Mouse (Mus musculus): ENCODE data around the gene Mdm2.

Gene Mdm2

DNA sequence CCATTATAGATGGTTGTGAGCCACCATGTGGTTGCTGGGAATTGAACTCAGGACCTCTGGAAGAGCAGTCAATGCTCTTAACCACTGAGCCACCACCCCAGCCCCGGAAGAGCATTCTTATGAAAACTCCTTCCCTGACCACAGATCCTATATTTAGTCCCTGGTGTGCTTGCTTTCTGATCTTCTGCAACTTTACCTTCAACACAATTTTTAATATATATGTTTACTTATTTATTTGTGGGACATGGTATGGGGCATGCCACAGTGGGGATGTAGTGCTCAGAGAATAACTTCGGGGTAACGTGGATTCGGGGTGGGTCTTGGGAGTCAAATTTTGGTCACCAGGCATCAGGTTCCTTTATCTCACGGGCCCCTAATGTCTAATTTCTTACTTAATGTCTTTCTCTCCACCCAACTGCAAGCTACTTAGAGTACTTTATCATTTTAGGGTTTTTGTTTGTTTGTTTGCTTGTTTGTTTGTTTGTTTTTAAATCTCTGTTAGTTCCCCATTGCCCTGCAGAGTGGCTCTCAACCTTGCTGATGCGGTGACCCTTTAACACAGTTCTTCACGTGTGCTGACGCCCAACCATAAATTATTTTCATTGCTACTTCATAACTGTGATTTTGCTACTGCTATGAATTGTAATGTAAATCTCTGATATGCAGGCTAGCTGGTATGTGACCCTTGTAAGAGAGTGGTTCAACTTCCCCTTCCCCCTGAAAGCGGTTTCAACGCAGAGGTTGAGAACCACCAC, 41.8 kb downstream of the Mdm2 start:
- no peak for DNase-seq (ENCODE audit: low spot score)

GRCm38 (mm10) chr10:117667663-117668507, 42.7 kb downstream of the Mdm2 start:
- DNase-seq (ENCODE audit: low spot score), result no peak

GRCm38 (mm10) chr10:117666947-117667630, 43.5 kb downstream of the Mdm2 start:
- DNase-seq (ENCODE audit: low spot score), result no peak

DNA sequence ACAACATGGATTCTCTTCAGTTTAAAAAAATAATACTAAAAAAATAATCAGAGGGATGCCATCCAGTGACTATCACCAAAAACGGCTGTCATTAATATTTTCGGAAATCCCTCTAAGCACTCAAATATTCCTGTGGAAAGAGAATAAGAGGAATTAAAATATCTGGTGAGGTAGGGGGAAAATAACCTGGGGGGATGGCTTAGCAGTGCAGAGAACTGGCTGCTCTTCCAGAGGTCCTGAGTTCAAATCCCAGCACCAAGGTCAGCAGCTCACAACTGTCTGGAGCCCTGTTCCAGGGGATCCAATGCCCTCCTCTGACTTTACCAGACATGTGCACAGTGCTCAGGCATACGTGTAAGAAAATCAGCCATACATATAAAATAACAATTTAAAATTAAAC, 44.2 kb downstream of the Mdm2 start:
- DNase-seq (ENCODE audit: low spot score), result no peak

DNA sequence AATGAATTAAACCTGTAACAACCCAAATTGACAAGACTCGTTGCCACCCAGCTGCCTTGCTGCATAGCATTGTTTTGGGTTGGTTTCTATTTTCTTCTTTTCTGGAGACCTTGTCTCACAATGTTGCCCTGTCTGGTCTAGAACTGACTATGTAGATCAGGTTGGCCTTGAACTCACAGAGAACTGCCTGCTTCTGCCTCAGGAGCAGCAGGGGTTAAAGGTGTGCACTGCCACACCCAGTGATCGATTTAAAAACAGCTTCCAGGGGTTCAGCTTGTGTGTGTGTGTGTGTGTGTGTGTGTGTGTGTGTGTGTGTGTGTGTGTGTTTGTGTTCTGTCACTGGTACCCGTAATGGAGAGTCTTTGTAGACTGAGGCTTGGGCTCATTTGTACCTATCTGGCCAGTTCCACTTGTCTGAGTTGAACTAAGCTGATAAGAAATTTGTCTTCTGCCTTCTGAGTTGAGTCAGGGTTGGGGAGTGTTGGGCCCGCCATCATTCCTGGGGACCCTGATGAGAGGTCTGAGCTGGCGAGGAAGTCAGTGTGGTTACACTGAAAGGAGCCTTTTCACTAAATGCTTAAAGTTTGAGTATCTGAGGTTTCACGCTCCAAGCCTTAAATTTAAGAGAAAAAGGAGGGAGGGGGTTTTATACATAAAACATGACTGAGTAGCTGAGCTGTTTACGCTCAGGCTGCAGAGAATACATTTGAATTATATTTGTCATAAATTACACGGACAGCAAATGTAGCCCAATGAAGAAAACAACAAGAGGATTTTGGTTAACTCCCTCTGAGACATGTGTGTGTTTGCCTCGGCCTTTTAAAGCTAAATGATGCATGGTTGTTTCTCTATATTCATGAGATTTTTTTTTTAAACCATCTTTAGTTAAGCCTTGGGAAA, 44.9 kb downstream of the Mdm2 start:
- DNase-seq (ENCODE audit: low spot score), result no peak

- DNase-seq (ENCODE audit: low spot score), result no peak
Observed at GRCm38 (mm10) chr10:117664926-117665209, 45.7 kb downstream of the Mdm2 start.

DNA sequence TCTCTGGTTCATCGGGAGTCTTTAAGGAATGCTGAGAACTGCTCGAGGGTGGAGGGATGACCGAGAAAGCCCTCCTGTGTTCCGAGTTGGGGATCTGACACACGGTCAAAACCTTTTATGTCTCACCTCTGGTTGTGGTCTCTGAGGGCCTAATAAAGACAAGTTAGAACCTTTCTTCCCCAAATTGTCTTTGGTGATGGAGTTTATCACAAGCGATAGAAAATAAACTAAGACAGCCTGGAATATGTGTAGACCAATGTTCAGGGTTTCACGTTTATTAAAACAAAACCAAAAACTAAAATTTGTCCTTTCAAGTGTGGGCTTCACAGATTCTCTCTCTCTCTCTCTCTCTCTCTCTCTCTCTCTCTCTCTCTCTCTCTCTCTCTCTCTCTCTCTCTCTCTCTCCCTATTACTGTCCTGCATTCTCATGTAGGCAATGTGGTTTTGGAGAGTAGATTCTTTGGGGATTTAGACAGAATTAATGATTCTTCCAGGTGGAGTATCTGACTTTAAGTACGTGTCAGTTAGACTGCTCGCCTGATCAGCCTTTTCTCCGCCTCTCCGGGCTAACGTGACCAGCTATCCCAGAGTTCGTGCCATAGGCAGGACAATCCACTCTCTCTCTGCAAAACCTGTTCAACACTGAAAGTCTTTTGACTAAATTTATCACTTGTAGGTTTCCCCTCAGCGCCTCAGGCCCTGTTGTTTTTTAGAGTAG, 46.2 kb downstream of the Mdm2 start:
- no peak for DNase-seq (ENCODE audit: low spot score)

GRCm38 (mm10) chr10:117663865-117664200, 46.7 kb downstream of the Mdm2 start:
- DNase-seq (ENCODE audit: low spot score), result no peak

- DNase-seq (ENCODE audit: low spot score), result no peak
Observed at GRCm38 (mm10) chr10:117663056-117663864, 47.3 kb downstream of the Mdm2 start.

DNA sequence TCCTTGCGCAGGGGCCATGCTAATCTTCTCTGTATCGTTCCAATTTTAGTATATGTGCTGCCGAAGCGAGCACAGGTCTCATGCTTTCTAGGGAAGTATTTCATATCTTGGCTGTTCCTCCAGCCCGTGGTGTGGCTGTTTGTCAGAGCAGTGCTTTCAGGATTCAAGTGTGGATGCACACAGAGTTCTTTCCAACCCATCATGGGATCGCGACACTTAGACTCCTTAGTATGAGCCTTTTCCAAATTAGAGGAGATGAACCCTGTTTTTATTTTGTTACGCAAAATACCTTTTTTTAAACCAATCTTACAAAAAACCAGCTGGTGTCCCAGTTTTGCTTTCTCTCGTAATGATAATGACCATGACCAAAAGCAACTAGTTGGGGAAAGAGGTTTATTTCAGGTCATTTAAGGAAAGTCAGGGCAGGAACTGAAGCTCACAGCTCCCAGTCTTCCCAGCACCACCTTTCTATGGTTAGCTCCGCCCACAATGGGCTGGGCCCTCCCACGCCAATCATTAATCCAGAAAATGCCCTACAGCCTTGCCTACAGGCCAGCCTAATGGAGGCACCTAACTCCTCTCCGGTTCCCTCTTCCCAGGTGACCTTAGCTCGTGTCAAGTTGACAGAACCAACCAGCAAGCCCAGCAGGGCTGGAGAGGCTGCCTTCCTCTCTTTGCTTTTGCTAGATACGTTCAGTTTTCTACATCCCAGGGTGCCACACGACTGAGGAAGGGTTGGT, 48.1 kb downstream of the Mdm2 start:
- DNase-seq (ENCODE audit: low spot score), result no peak

DNA sequence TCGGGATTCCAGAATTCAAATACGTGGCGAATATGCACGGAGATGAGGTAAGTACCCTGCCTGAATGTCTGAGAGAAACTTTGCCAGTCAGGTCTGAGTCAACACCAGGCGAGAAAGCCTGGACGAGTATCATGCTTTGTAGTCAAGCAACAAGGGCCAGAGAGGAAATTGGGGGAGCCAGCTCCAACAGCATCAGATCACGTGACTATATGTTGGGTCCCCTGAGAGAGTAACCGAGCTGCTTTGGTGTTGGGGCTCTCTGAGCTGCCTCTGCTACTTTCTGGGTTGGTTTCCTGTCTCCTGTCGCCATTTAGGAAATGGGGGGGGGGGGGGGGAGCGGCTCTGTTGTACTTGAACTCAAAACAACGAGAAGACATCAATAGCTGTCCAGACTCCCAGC, 50.7 kb downstream of the Mdm2 start:
- DNase-seq (ENCODE audit: low spot score), result no peak

DNA sequence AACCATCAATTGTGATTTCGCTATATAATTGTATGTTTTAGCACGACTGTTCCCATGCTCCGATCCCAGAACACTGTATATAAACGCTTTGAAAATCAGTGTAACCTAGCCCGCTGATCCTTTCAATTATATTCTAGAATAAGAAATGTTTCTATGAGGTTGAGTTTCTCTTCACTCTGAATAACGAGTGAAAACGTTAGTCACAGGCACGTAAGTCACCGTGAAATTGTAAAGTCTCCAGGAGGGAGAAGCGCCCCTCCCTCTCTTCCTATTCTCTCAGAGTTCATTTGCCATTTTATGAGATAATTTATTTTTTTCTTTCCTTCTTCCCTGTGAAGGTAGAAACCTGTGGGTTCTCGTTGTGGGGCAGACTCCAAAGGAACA, 51.1 kb downstream of the Mdm2 start:
- no peak for DNase-seq (ENCODE audit: low spot score)

- no peak for DNase-seq (ENCODE audit: low spot score)
Observed at GRCm38 (mm10) chr10:117658522-117659429, 51.8 kb downstream of the Mdm2 start.

DNA sequence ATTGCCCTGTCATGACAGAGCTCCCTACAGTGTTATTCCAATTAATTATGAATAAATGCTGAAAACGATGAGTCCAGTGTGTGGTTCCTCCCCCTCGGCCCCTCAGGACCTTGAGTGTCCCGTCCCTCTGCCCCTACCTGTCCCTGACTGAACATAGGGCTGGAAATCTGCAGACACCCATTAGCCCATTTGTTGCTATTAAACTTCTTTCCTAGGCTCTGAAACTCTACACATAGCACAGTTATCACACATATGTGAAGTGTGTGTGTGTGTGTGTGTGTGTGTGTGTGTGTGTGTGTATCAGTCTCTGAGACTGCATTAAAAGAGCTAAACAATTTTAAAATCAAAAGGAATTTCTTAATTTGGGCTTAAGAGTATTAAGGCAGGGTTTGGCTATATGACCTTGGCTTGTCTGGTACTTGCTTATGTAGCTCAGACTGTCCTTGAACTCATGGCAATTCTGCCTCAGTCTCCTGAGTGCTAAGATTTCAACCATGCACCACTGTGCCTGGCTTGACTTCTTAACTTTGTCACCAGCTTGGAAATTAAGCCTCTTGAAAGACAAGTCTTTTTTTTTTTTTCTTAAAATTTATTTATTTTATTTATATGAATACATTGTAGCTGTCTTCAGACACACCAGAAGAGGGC, 52.8 kb downstream of the Mdm2 start:
- DNase-seq (ENCODE audit: low spot score), result no peak

DNA sequence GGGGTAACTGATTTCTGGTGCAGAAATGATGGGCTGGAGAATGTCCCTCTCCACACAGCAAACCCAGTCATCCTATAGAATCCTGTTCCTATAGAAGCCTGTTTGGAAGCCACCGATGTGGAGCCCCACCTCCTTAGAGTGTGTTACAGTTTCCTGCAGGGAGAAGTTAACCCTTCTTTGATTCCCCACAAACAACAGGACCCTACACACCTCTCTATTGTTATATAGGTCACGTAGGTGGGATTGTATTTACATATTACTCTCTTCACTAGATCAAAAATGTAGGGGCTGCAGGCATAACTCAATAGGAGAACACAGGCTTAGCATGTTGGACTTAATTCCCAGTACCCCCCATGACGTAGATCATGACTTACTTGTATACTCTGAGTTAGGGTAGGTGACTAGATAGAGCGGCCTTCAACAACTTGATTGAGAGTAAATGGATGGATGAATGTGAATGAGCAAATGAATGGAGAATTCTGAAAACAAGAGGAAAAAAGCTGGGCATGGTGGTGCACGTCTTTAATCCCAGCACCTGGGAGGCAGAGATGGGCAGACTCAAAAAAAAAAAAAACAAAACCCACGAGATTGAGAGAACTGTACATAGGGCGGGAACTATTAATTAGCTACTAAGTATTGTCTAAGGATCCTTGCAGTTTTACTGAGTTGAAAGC, 53.4 kb downstream of the Mdm2 start:
- no peak for DNase-seq (ENCODE audit: low spot score)

DNA sequence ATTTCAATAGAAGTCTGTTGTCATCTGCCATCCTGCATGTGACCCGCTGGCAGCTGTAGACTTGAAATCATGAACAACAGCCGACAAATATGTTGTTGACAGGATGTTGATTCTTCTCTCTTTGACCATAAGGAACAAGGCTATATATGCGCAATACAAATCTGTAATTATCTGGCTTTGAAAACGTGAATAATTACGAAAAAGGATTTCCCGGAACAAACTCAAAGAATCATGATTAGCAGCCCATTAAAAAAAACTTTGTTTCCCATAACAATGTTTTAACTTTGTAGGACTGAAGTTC, 53.9 kb downstream of the Mdm2 start:
- no peak for DNase-seq (ENCODE audit: low spot score)

GRCm38 (mm10) chr10:117655908-117656661, 54.5 kb downstream of the Mdm2 start:
- DNase-seq (ENCODE audit: low spot score), result no peak
